Mouse (Mus musculus) hindbrain, embryonic 15.5 days (tissue): ENCODE results near the gene Nos1ap. TPM values are rescaled to one million over a fixed set of nuclear protein-coding genes. Genes with fewer than 3 reads are reported as not detected.
A peak's percentile ranks its signal among the peaks of the same experiment; 100 is the strongest.

ENCODE experiments used
- ATAC-seq: fragments of 200-750 bp; cut with Nextera tagmentation; 2 replicates; pipeline ENCODE4 v1.8.0; 2017; ENCODE audit warnings: low read depth, moderate number of reproducible peaks, moderate TSS enrichment; ENCODE audit not compliant: low FRiP score
- H3K27ac ChIP-seq: fragments of 300-500 bp; sonication (generic); replicated peaks from 2 replicates; pipeline ENCODE4 v1.5.1; 2015; ENCODE audit warnings: mild to moderate bottlenecking, inconsistent platforms
- H3K27me3 ChIP-seq: fragments of 300-500 bp; sonication (generic); 2 replicates; pipeline ENCODE4 v1.6.1; 2015; ENCODE audit warnings: control low read depth, inconsistent platforms
- H3K36me3 ChIP-seq: fragments of 300-500 bp; sonication (generic); 2 replicates; pipeline ENCODE4 v1.6.1; 2015; ENCODE audit warnings: control low read depth, inconsistent platforms
- H3K4me1 ChIP-seq: fragments of 300-500 bp; sonication (generic); replicated peaks from 2 replicates; pipeline ENCODE4 v1.6.1; 2015; ENCODE audit warnings: control low read depth, inconsistent platforms
- H3K4me2 ChIP-seq: fragments of 300-500 bp; sonication (generic); 2 replicates; pipeline ENCODE4 v1.6.1; 2015; ENCODE audit warnings: moderate library complexity, mild to moderate bottlenecking, inconsistent platforms
- H3K4me3 ChIP-seq: fragments of 300-500 bp; sonication (generic); 2 replicates; pipeline ENCODE4 v1.5.1; 2015; ENCODE audit warnings: mild to moderate bottlenecking, inconsistent platforms
- H3K9ac ChIP-seq: fragments of 300-500 bp; sonication (generic); 2 replicates; pipeline ENCODE4 v1.6.1; 2015; ENCODE audit warnings: inconsistent platforms
- H3K9me3 ChIP-seq: fragments of 300-500 bp; sonication (generic); 2 replicates; pipeline ENCODE4 v1.6.1; 2016; ENCODE audit warnings: control low read depth, inconsistent platforms
- WGBS: fragments of 180-500 bp; shearing (Covaris S2); methylation state at CpG from one replicate; pipeline ENCODE4 v1.1.7; 2015; 5-methylcytosine and 5-hydroxymethylcytosine counted together
- polyA plus RNA-seq: library from polyadenylated mRNA; unstranded; fragments of >200 nt; fragmentation: Nextera tagmentation; extraction: Ambion mirVana; gene quantifications from 2 replicates; pipeline ENCODE4 v1.2.1, GENCODE M21; 2015

Nos1ap gene
- polyA plus RNA-seq, 1 experiment from 2014 or later: 21.3 TPM

- Histone ChIP-seq H3K4me3 (no peak overlapping the region), H3K9ac (no peak overlapping the region), H3K9me3 (no peaks in the 10 kb centered on the region), H3K4me2 (no peak overlapping the region), H3K27me3 (no peaks in the 10 kb centered on the region), H3K27ac (no peak overlapping the region), H3K36me3 (no peaks in the 10 kb centered on the region), H3K4me1 (no peaks in the 10 kb centered on the region)
- 85% methylated on average over 2 of the region's 2 CpGs for WGBS
- ATAC-seq: no peak
Measured at GRCm38 (mm10) chr1:170531286-170531685, 58.4 kb downstream of the Nos1ap start.

- H3K4me3 ChIP-seq: no peak overlapping the region
- 74% methylated on average over 4 of the region's 4 CpGs for WGBS
- no peak overlapping the region for H3K9ac ChIP-seq
- no peaks in the 10 kb centered on the region for H3K9me3 ChIP-seq
- H3K27me3 ChIP-seq: no peaks in the 10 kb centered on the region
- H3K27ac ChIP-seq: no peak overlapping the region
- H3K36me3 ChIP-seq: no peaks in the 10 kb centered on the region
- no peak overlapping the region for H3K4me2 ChIP-seq
- ATAC-seq: no peak
- no peaks in the 10 kb centered on the region for H3K4me1 ChIP-seq
Measured at GRCm38 (mm10) chr1:170530456-170530855, 59.2 kb downstream of the Nos1ap start.

- Histone ChIP-seq H3K27me3 (no peaks in the 10 kb centered on the region), H3K4me1 (peaks cover 16% of the 10 kb centered on the region), H3K9me3 (0 out of 2 replicates have a peak, but pooled peaks cover 4% of the 10 kb centered on the region), H3K4me3 (no peak overlapping the region), H3K36me3 (no peaks in the 10 kb centered on the region), H3K27ac (no peak overlapping the region), H3K9ac (no peak overlapping the region), H3K4me2 (no peak overlapping the region)
- ATAC-seq: no peak
- 43% methylated on average over 5 of the region's 5 CpGs for WGBS
Measured at GRCm38 (mm10) chr1:170522891-170523290, 66.8 kb downstream of the Nos1ap start.

- Histone ChIP-seq H3K9ac (no peak overlapping the region), H3K27ac (0 out of 2 replicates have a peak overlapping the region, but pooled peaks have one; percentile 17)
- ATAC-seq: peak; percentile 75
Measured at GRCm38 (mm10) chr1:170521520-170522205, 68.0 kb downstream of the Nos1ap start.

GRCm38 (mm10) chr1:170520206-170520605, 69.5 kb downstream of the Nos1ap start:
- H3K4me1 ChIP-seq: peaks cover 16% of the 10 kb centered on the region
- WGBS: 91% methylated on average over 4 of the region's 4 CpGs
- ATAC-seq: no peak

More at GRCm38 (mm10) chr1:170521520-170522205, 68.0 kb downstream of the Nos1ap start:
- Histone ChIP-seq H3K9me3 (0 out of 2 replicates have a peak, but pooled peaks cover 4% of the 10 kb centered on the region), H3K4me1 (peaks cover 16% of the 10 kb centered on the region), H3K36me3 (no peaks in the 10 kb centered on the region), H3K4me3 (no peak overlapping the region), H3K27me3 (no peaks in the 10 kb centered on the region), H3K4me2 (no peak overlapping the region)
- WGBS: 41% methylated on average over 6 of the region's 6 CpGs

GRCm38 (mm10) chr1:170519631-170520030, 70.0 kb downstream of the Nos1ap start:
- no peak overlapping the region for H3K27ac ChIP-seq
- no peaks in the 10 kb centered on the region for H3K27me3 ChIP-seq
- no peak overlapping the region for H3K9ac ChIP-seq
- peaks cover 16% of the 10 kb centered on the region for H3K4me1 ChIP-seq
- 94% methylated on average over 7 of the region's 7 CpGs for WGBS
- no peaks in the 10 kb centered on the region for H3K36me3 ChIP-seq
- H3K4me3 ChIP-seq: no peak overlapping the region
- no peak for ATAC-seq
- 0 out of 2 replicates have a peak, but pooled peaks cover 4% of the 10 kb centered on the region for H3K9me3 ChIP-seq
- no peak overlapping the region for H3K4me2 ChIP-seq

More at GRCm38 (mm10) chr1:170520206-170520605, 69.5 kb downstream of the Nos1ap start:
- Histone ChIP-seq H3K36me3 (no peaks in the 10 kb centered on the region), H3K4me3 (no peak overlapping the region), H3K9ac (no peak overlapping the region), H3K27ac (no peak overlapping the region), H3K9me3 (0 out of 2 replicates have a peak, but pooled peaks cover 4% of the 10 kb centered on the region), H3K27me3 (no peaks in the 10 kb centered on the region), H3K4me2 (no peak overlapping the region)

- Histone ChIP-seq H3K36me3 (no peaks in the 10 kb centered on the region), H3K4me3 (no peak overlapping the region), H3K4me2 (no peak overlapping the region), H3K27me3 (no peaks in the 10 kb centered on the region), H3K27ac (no peak overlapping the region), H3K9me3 (0 out of 2 replicates have a peak, but pooled peaks cover 4% of the 10 kb centered on the region), H3K4me1 (peaks cover 6% of the 10 kb centered on the region), H3K9ac (no peak overlapping the region)
- WGBS: 78% methylated on average over 6 of the region's 6 CpGs
- ATAC-seq: no peak
Measured at GRCm38 (mm10) chr1:170516182-170516581, 73.5 kb downstream of the Nos1ap start.

GRCm38 (mm10) chr1:170515455-170515854, 74.2 kb downstream of the Nos1ap start:
- H3K4me3 ChIP-seq: no peak overlapping the region
- H3K4me1 ChIP-seq: peaks cover 5% of the 10 kb centered on the region
- no peak for ATAC-seq
- no peaks in the 10 kb centered on the region for H3K27me3 ChIP-seq
- H3K4me2 ChIP-seq: no peak overlapping the region
- H3K9ac ChIP-seq: no peak overlapping the region
- WGBS: 88% methylated on average over 1 of the region's 1 CpGs
- H3K36me3 ChIP-seq: no peaks in the 10 kb centered on the region
- H3K9me3 ChIP-seq: 0 out of 2 replicates have a peak, but pooled peaks cover 4% of the 10 kb centered on the region
- H3K27ac ChIP-seq: no peak overlapping the region

GRCm38 (mm10) chr1:170514226-170514625, 75.4 kb downstream of the Nos1ap start:
- WGBS: 56% methylated on average over 12 of the region's 12 CpGs
- H3K4me3 ChIP-seq: no peak overlapping the region
- H3K27ac ChIP-seq: no peak overlapping the region
- H3K4me2 ChIP-seq: no peak overlapping the region
- 0 out of 2 replicates have a peak, but pooled peaks cover 4% of the 10 kb centered on the region for H3K9me3 ChIP-seq
- peaks cover 5% of the 10 kb centered on the region for H3K4me1 ChIP-seq
- no peak overlapping the region for H3K9ac ChIP-seq
- H3K27me3 ChIP-seq: no peaks in the 10 kb centered on the region
- H3K36me3 ChIP-seq: no peaks in the 10 kb centered on the region
- ATAC-seq: no peak

- Histone ChIP-seq H3K36me3 (no peaks in the 10 kb centered on the region), H3K4me3 (no peak overlapping the region), H3K4me2 (no peak overlapping the region), H3K27me3 (no peaks in the 10 kb centered on the region), H3K9ac (no peak overlapping the region), H3K9me3 (no peaks in the 10 kb centered on the region), H3K4me1 (peaks cover 5% of the 10 kb centered on the region), H3K27ac (no peak overlapping the region)
- 39% methylated on average over 3 of the region's 3 CpGs for WGBS
- ATAC-seq: peak; percentile 51; the same call in 1 of the 2 replicates
Measured at GRCm38 (mm10) chr1:170512429-170513097, 77.1 kb downstream of the Nos1ap start.

GRCm38 (mm10) chr1:170510595-170511240, 78.9 kb downstream of the Nos1ap start:
- H3K27ac ChIP-seq: no peak overlapping the region
- no peak overlapping the region for H3K4me2 ChIP-seq
- H3K27me3 ChIP-seq: no peaks in the 10 kb centered on the region
- 75% methylated on average over 3 of the region's 3 CpGs for WGBS
- no peaks in the 10 kb centered on the region for H3K9me3 ChIP-seq
- no peak overlapping the region for H3K9ac ChIP-seq
- no peaks in the 10 kb centered on the region for H3K36me3 ChIP-seq
- H3K4me3 ChIP-seq: no peak overlapping the region
- ATAC-seq: no peak
- H3K4me1 ChIP-seq: peaks cover 12% of the 10 kb centered on the region

GRCm38 (mm10) chr1:170506309-170506708, 83.4 kb downstream of the Nos1ap start:
- no peak for ATAC-seq
- Histone ChIP-seq H3K4me3 (no peak overlapping the region), H3K27me3 (no peaks in the 10 kb centered on the region), H3K9me3 (no peaks in the 10 kb centered on the region), H3K27ac (no peak overlapping the region), H3K4me1 (peaks cover 26% of the 10 kb centered on the region), H3K4me2 (no peak overlapping the region), H3K36me3 (no peaks in the 10 kb centered on the region), H3K9ac (no peak overlapping the region)
- WGBS: 67% methylated on average over 6 of the region's 6 CpGs
